Mouse (Mus musculus) G1E (cell line): Measurements from ENCODE around the gene Hsp90aa1.
"Not testable (repeated sequence)": the region's sequence is repeated elsewhere in the genome, so short reads cannot be mapped to it uniquely, and the experiment has no call there.

Experiments used
- CTCF ChIP-seq: IDR thresholded peaks from 2 replicates; pipeline ENCODE4 v1.5.1; 2012; ENCODE audit warnings: low read depth, low read length, inconsistent platforms, mixed read lengths
- GATA1 ChIP-seq: IDR thresholded peaks from 2 replicates; pipeline ENCODE4 v1.6.1; 2012; ENCODE audit warnings: borderline replicate concordance, low read length, inconsistent platforms, mixed read lengths
- GATA2 ChIP-seq: IDR thresholded peaks from 2 replicates; pipeline ENCODE4 v1.6.1; 2012; ENCODE audit warnings: low read depth, low read length, inconsistent platforms, borderline replicate concordance
- POLR2AphosphoS5 ChIP-seq: IDR thresholded peaks from 2 replicates; pipeline ENCODE4 v1.6.1; 2012; ENCODE audit warnings: low read depth, low read length, inconsistent platforms; ENCODE audit not compliant: insufficient replicate concordance
- TAL1 ChIP-seq: conservative IDR thresholded peaks from 2 replicates; pipeline ENCODE4 v1.6.1; 2012; ENCODE audit warnings: low read depth, low read length, inconsistent platforms, mixed read lengths

GRCm38 (mm10) chr12:110701363-110701762 lies 1.2 kb downstream of the Hsp90aa1 start:
- TF ChIP-seq CTCF, TAL1, GATA1, GATA2, POLR2AphosphoS5: not testable (repeated sequence)
